Mouse (Mus musculus) left cerebral cortex, adult 8-10 months (tissue): Measurements from ENCODE around the gene Wdr46. TPM values are rescaled to one million over a fixed set of nuclear protein-coding genes. Genes with fewer than 3 reads are reported as not detected.
"Not testable (repeated sequence)": the region's sequence is repeated elsewhere in the genome, so short reads cannot be mapped to it uniquely, and the experiment has no call there.

Experiments
- DNase-seq, 2 experiments: peaks; one replicate each; pipeline ENCODE4 v3.0.0; 2022; ENCODE audit warnings: low spot score in 2 of 2
- total RNA-seq, 4 experiments: library from RNA; stranded (reverse); gene quantifications; 2 replicates each; pipeline ENCODE4 v1.2.4; 2022

Gene Wdr46
- total RNA-seq, 4 experiments from 2014 or later, result 10.9 to 14.7 (median 13.7) TPM

GRCm38 (mm10) chr17:33973572-33973971 is 33.1 kb downstream of the Wdr46 start:
- no peak for DNase-seq

DNA sequence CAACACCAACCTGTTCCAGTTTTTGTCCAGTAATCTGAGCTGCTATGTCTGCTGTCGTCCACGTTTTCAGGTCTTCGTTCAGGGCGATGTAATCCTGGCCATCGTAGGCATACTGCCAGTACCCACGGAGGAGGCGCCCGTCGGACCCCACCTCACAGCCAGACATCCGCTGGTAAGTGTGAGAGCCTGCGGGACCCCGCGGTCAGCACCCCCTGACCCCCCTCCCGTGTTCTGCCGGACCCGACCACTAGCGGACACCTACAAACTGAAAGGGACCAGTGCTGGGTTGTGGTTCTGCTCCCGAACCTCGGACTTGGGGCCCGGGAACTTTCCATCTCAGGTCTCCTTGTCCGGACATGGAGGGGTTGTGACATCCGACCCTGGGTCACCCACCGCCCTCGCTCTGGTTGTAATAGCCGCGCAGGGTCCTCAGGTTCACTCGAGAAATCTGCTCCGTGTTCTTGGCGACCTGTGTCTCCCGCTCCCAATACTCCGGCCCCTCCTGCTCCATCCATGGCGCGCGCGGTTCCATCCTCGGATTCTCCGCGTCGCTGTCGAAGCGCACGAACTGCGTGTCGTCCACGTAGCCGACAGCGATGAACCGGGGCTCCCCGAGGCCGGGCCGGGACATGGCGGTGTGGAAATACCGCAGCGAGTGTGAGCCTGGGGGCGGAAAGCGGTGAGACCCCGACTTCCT is 37.5 kb downstream of the Wdr46 start:
- DNase-seq, result no peak

DNA sequence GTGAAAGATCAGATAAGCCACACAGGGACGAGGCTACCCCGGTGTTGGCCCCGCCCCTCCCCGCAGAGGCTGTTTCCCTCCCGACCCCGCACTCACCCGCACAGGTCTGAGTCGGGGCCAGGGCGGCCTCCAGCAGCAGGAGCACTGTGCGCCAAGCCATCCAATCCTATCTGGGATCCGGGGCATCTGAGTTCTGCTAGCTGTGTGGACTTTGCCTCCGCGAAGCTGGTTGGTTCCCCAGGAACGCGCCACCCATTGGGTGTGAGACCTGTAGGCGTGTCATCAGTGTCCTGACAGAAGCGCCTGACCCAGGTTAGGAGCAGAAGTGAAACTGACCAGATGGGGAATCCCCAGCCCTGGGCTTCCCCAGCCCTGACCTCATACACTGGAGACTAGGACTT is 38.2 kb downstream of the Wdr46 start:
- peak in 1 of 2 experiments; percentile 62 for DNase-seq

- no peak for DNase-seq
Observed at GRCm38 (mm10) chr17:33979512-33980050, 39.1 kb downstream of the Wdr46 start.

- DNase-seq, result no peak
Observed at GRCm38 (mm10) chr17:33980181-33981035, 39.9 kb downstream of the Wdr46 start.

GRCm38 (mm10) chr17:33981192-33981909 is 40.9 kb downstream of the Wdr46 start:
- peak; percentile 69 to 92 for DNase-seq

- DNase-seq, result peak in 1 of 2 experiments; percentile 60
Observed at GRCm38 (mm10) chr17:33982136-33982535, 41.7 kb downstream of the Wdr46 start.

- DNase-seq, result no peak
Observed at GRCm38 (mm10) chr17:33991788-33992664, 51.6 kb downstream of the Wdr46 start.

DNA sequence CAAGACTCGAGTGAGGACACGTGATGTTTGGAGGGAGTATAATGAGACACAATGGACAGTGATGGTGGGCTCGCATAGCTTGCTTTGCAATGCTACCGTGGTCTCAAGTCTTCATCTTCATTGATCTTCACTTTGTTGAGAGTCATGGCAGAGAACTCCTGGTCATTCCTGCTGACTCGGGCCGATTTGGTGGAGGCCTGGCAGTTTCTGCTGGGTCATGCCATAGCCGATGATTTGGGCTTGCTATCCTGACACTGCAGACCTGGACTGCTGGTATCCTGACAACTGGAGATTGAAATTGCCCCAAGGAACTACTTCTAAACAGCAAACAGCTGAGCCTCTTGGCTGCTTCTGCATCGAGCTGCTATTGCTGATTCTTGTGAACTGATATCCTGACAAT is 54.5 kb downstream of the Wdr46 start:
- DNase-seq, result no peak

- no peak for DNase-seq
Observed at GRCm38 (mm10) chr17:33995651-33996050, 55.2 kb downstream of the Wdr46 start.

DNA sequence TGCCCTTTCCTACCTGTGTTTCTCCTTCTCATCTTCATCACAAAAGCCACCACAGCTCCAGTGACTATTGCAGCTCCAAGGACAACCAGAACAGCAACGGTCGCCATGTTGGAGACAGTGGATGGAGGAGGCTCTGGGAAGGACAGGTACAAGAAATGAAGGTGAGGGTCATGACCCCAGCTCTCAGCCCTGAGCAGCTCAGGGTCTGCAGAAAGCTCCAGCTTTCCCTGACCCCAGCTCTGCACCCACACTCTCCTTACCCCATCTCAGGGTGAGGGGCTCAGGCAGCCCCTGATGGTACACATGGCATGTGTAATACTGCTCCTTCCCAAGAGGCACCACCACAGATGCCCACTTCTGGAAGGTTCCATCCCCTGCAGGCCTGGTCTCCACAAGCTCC is 56.6 kb downstream of the Wdr46 start:
- not testable (repeated sequence) for DNase-seq

DNA sequence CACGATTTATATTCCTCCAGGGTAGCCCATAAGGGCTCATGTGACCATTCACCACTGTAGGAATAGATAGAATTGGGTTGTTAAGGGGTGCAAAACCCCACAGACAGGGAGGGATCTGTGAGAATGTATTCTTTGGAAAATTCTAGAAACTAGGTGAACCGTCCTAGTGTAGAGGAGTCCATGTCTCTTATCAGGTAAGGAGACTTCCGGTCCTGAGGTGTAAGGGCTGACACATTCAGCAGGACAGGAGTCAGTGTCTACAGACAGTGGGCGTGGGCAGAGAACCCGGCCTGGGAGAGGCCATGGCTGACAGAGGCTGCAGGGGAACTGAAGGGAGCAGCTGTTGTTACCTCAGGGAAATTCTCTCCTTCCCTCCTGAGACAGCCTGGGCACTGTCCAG is 58.2 kb downstream of the Wdr46 start:
- DNase-seq, result not testable (repeated sequence)

Other genes starting within 250 kb of the Wdr46 start
- gene March2, start 222.0 kb upstream of the Wdr46 start, total RNA-seq, result 10 to 100 TPM; 85.6 to 95.3 (median 89.9) TPM
- 100 to 1,000 TPM; 351 to 365 (median 357) TPM for gene Rab11b, start 180.1 kb upstream of the Wdr46 start, total RNA-seq
- 1 to 10 TPM; 2.3 to 3.2 (median 2.5) TPM for gene Angptl4, start 158.8 kb upstream of the Wdr46 start, total RNA-seq
- 10 to 100 TPM; 27.6 to 33.8 (median 31.5) TPM for gene Kank3, start 130.1 kb upstream of the Wdr46 start, total RNA-seq
- gene Rps28, start 116.1 kb upstream of the Wdr46 start, total RNA-seq, result 100 to 1,000 TPM; 672 to 810 (median 775) TPM
- 100 to 1,000 TPM; 193 to 206 (median 201) TPM for gene Ndufa7, start 116.1 kb upstream of the Wdr46 start, total RNA-seq
- gene Cd320, start 97.6 kb upstream of the Wdr46 start, total RNA-seq, result 10 to 100 TPM; 23.3 to 27.1 (median 24.8) TPM
- not detected for gene Gm7029, start 66.8 kb upstream of the Wdr46 start, total RNA-seq
- gene Kifc1, start 50.0 kb upstream of the Wdr46 start, total RNA-seq, result 1 to 10 TPM; 2.0 to 3.0 (median 2.9) TPM
- gene Platr17, start 35.5 kb upstream of the Wdr46 start, total RNA-seq, result 1 to 10 TPM in 2 of 4 experiments, not detected in 2; 1.3 to 1.6 TPM
- gene Daxx, start 31.2 kb upstream of the Wdr46 start, total RNA-seq, result 10 to 100 TPM; 24.0 to 31.9 (median 27.1) TPM
- gene Tapbp, start 24.8 kb upstream of the Wdr46 start, total RNA-seq, result 10 to 100 TPM; 53.0 to 74.3 (median 56.5) TPM
- 10 to 100 TPM; 36.8 to 44.6 (median 41.3) TPM for gene Zbtb22, start 24.8 kb upstream of the Wdr46 start, total RNA-seq
- 10 to 100 TPM; 48.9 to 73.4 (median 60.6) TPM for gene Rgl2, start 11.1 kb upstream of the Wdr46 start, total RNA-seq
- 100 to 1,000 TPM in 1 of 4 experiments, 10 to 100 TPM in 3; 81.6 to 112 (median 95.7) TPM for gene Pfdn6, start 317 bp upstream of the Wdr46 start, total RNA-seq
- 1 to 10 TPM; 5.8 to 6.9 (median 6.2) TPM for gene B3galt4, start 10.8 kb downstream of the Wdr46 start, total RNA-seq
- 10 to 100 TPM; 70.6 to 79.6 (median 72.8) TPM for gene Vps52, start 15.2 kb downstream of the Wdr46 start, total RNA-seq
- gene Rps18, start 15.3 kb downstream of the Wdr46 start, total RNA-seq, result 100 to 1,000 TPM; 328 to 351 (median 339) TPM
- gene H2-K1, start 59.7 kb downstream of the Wdr46 start, total RNA-seq, result 10 to 100 TPM; 31.2 to 66.9 (median 50.2) TPM
- 10 to 100 TPM; 31.4 to 43.5 (median 36.1) TPM for gene Ring1, start 84.0 kb downstream of the Wdr46 start, total RNA-seq
- 10 to 100 TPM; 45.6 to 50.2 (median 46.4) TPM for gene H2-Ke6, start 87.4 kb downstream of the Wdr46 start, total RNA-seq
- 10 to 100 TPM; 91.2 to 98.6 (median 95.0) TPM for gene Slc39a7, start 91.0 kb downstream of the Wdr46 start, total RNA-seq
- 10 to 100 TPM; 72.8 to 87.6 (median 78.1) TPM for gene Rxrb, start 91.2 kb downstream of the Wdr46 start, total RNA-seq
- 10 to 100 TPM; 12.6 to 18.0 (median 16.8) TPM for gene Col11a2, start 98.8 kb downstream of the Wdr46 start, total RNA-seq
- gene H2-Oa, start 151.7 kb downstream of the Wdr46 start, total RNA-seq, result 1 to 10 TPM in 2 of 4 experiments, under 1 TPM in 1, not detected in 1; 0.44 to 2.2 (median 1.7) TPM
- 10 to 100 TPM; 20.7 to 35.3 (median 30.7) TPM for gene H2-DMa, start 178.9 kb downstream of the Wdr46 start, total RNA-seq
- gene Brd2, start 182.0 kb downstream of the Wdr46 start, total RNA-seq, result 100 to 1,000 TPM; 181 to 210 (median 190) TPM
- gene H2-DMb2, start 202.6 kb downstream of the Wdr46 start, total RNA-seq, result 1 to 10 TPM in 3 of 4 experiments, under 1 TPM in 1; 0.84 to 3.5 (median 2.0) TPM
- 1 to 10 TPM; 2.2 to 7.1 (median 3.5) TPM for gene H2-DMb1, start 212.4 kb downstream of the Wdr46 start, total RNA-seq
- gene Tap1, start 246.9 kb downstream of the Wdr46 start, total RNA-seq, result 1 to 10 TPM; 3.0 to 8.6 (median 4.6) TPM
- 1 to 10 TPM; 2.6 to 3.2 (median 3.0) TPM for gene Psmb9, start 247.1 kb downstream of the Wdr46 start, total RNA-seq